Mouse (Mus musculus) C2C12 (cell line): ENCODE results near the gene Slc16a10. TPM values are rescaled to one million over a fixed set of nuclear protein-coding genes. Genes with fewer than 3 reads are reported as not detected.

Experiments
- H3K27me3 ChIP-seq: one replicate; pipeline ENCODE4 v1.6.1; 2011; ENCODE audit not compliant: control insufficient read depth, insufficient read depth, insufficient read length
- H3K36me3 ChIP-seq: one replicate; pipeline ENCODE4 v1.6.1; 2011; ENCODE audit not compliant: control insufficient read depth, insufficient read depth
- H3K4me3 ChIP-seq: one replicate; pipeline ENCODE4 v1.5.1; 2011; ENCODE audit warnings: mild to moderate bottlenecking, control low read depth; ENCODE audit not compliant: poor library complexity, insufficient read depth, severe bottlenecking
- H3K79me2 ChIP-seq: one replicate; pipeline ENCODE4 v1.6.1; 2011; ENCODE audit not compliant: control insufficient read depth, insufficient read depth
- H3K79me3 ChIP-seq: one replicate; pipeline ENCODE4 v1.6.1; 2011; ENCODE audit warnings: low read depth, control low read depth
- H3ac ChIP-seq: one replicate; pipeline ENCODE3; 2011; ENCODE audit warnings: low read depth; ENCODE audit not compliant: control insufficient read depth, insufficient read length
- CEBPB ChIP-seq: IDR thresholded peaks from one replicate; pipeline ENCODE4 v1.6.1; 2011; ENCODE audit warnings: low read depth, mild to moderate bottlenecking, control low read depth, moderate library complexity
- CTCF ChIP-seq: IDR thresholded peaks from one replicate; pipeline ENCODE4 v1.5.1; 2011; ENCODE audit not compliant: control insufficient read depth, insufficient read depth, insufficient read length
- FOSL1 ChIP-seq: IDR thresholded peaks from one replicate; pipeline ENCODE4 v1.8.0; 2011; ENCODE audit warnings: mild to moderate bottlenecking, low read length; ENCODE audit not compliant: poor library complexity, insufficient read depth, severe bottlenecking
- MAX ChIP-seq: IDR thresholded peaks from one replicate; pipeline ENCODE4 v1.6.1; 2011; ENCODE audit warnings: mild to moderate bottlenecking, control low read depth
- MYOD1 ChIP-seq: IDR thresholded peaks from one replicate; pipeline ENCODE4 v1.6.1; 2011; ENCODE audit warnings: low read depth; ENCODE audit not compliant: control insufficient read depth, insufficient read length
- MYOG ChIP-seq: IDR thresholded peaks from one replicate; pipeline ENCODE4 v1.6.1; 2011; ENCODE audit not compliant: control insufficient read depth, insufficient read length; ENCODE audit errors: extremely low read depth
- USF1 ChIP-seq: IDR thresholded peaks from one replicate; pipeline ENCODE4 v1.6.1; 2011; ENCODE audit warnings: low read depth, mild to moderate bottlenecking, control low read depth, moderate library complexity
- polyA plus RNA-seq: library from polyadenylated mRNA; unstranded; fragments of >200 nt; fragmentation: generic; extraction: Trizol; gene quantifications from one replicate; pipeline ENCODE4 v1.2.1, GENCODE M21; 2012; ENCODE audit warnings: missing spikeins

The Slc16a10 gene
- polyA plus RNA-seq, 1 experiment: 1.5 TPM

DNA sequence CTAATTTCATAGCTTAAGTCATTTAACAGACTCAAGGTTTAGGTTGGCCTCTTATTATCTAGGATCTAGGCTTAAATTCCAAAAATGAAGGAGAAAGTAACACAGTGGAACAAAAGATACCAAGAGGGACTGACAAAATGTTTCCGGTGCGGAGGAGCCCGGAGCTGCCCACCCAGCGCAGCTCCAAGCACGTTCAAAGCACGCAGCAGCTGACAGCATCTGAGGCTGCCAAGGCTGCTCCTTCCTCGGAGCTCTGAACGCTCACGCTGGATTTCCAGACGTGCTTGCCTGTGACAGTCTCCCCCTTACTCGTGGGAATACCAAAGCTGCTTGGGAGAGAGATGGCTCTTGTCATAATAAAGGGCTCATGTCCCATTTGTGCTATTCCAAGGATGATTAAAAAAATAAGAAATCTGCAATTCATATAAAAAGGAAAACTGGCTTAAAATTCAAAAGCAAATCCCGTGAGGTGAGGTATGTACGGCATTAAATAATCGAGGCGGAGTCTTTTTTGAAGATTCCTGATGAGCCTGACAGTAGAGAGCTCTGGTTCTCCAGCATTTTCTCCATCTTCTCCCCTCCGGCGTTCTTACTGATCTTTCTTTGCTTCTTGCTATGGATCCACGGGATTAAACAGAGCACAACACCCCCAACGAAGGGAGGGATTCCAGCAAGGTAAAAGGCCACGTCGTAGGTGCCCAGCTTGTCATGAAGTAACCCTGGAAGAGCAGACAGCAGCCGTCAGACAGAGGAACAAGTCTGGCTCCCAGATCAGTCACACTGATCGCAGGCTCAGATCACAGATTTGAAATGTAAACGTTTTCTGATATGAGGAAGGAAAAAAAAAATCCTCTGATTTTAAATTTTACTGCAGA lies 105.1 kb downstream of the Slc16a10 start:
- Histone ChIP-seq H3K4me3 (no peak overlapping the region), H3K27me3 (no peaks in the 10 kb centered on the region), H3K79me2 (no peaks in the 10 kb centered on the region), H3K36me3 (no peaks in the 10 kb centered on the region), H3ac (no peak overlapping the region), H3K79me3 (no peaks in the 10 kb centered on the region)
- no peak for TF ChIP-seq USF1

GRCm38 (mm10) chr10:40034956-40035355 lies 107.1 kb downstream of the Slc16a10 start:
- H3K36me3 ChIP-seq: no peaks in the 10 kb centered on the region
- no peaks in the 10 kb centered on the region for H3K79me3 ChIP-seq
- no peak overlapping the region for H3ac ChIP-seq
- H3K4me3 ChIP-seq: no peak overlapping the region
- TF ChIP-seq CTCF (no peak), USF1 (no peak), FOSL1 (no peak)
- no peaks in the 10 kb centered on the region for H3K27me3 ChIP-seq
- H3K79me2 ChIP-seq: no peaks in the 10 kb centered on the region

DNA sequence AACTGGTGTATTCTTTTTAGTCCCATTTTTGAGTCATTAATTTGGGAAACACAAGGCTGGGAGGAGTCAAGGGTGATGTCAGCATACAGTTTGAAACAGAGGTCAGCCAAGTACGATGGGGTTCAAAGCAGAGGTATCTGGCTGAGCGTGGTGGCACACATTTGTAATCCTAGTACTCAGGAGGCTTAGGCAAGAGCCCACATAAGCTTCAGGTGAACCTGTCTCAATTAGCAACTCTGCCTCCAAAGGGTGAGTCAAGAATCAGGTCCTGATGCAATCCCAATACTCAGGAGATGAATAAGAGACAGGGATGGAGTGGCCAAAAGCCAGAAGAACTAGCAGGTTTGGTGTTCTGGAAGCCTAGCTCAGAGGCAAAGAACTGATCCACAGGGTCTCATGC lies 109.2 kb downstream of the Slc16a10 start:
- Histone ChIP-seq H3K4me3 (no peak overlapping the region), H3K27me3 (no peaks in the 10 kb centered on the region), H3K79me3 (no peaks in the 10 kb centered on the region), H3K36me3 (no peaks in the 10 kb centered on the region), H3ac (no peak overlapping the region), H3K79me2 (no peaks in the 10 kb centered on the region)
- TF ChIP-seq MAX (no peak), MYOD1 (no peak), FOSL1 (no peak), CEBPB (no peak), CTCF (no peak), USF1 (no peak)

GRCm38 (mm10) chr10:40030716-40031115 lies 111.3 kb downstream of the Slc16a10 start:
- TF ChIP-seq USF1: no peak
- no peak for TF ChIP-seq MAX
- no peak for TF ChIP-seq MYOG
- TF ChIP-seq CTCF: no peak
- TF ChIP-seq MYOD1: no peak
- no peak for TF ChIP-seq FOSL1
- TF ChIP-seq CEBPB: no peak
- H3K79me2 ChIP-seq: no peaks in the 10 kb centered on the region
- H3K27me3 ChIP-seq: no peaks in the 10 kb centered on the region
- H3K79me3 ChIP-seq: no peaks in the 10 kb centered on the region
- H3ac ChIP-seq: no peak overlapping the region
- no peaks in the 10 kb centered on the region for H3K36me3 ChIP-seq
- H3K4me3 ChIP-seq: no peak overlapping the region

DNA sequence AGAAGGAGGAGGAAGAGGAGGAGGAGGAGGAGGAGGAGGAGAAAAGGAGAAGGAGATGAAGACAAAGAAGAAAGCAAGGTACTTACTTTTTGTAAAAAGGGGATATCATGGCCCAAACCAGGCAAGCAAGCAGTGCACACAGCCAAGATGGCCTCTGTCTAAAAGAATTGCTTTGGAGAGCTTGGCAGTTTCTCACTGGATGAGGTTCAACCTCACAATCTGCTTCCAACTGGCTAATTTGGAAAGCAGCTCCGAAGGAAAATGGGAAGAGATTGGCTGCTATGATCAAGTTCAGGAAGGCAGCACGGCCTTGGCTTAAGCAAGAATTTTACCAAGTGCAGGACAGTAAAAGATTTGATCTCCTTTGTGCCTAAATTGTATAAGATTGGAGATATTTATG lies 112.4 kb downstream of the Slc16a10 start:
- no peaks in the 10 kb centered on the region for H3K79me2 ChIP-seq
- no peaks in the 10 kb centered on the region for H3K79me3 ChIP-seq
- TF ChIP-seq CTCF (no peak), USF1 (no peak), MYOG (no peak), MYOD1 (no peak), CEBPB (no peak), FOSL1 (no peak), MAX (no peak)
- H3K4me3 ChIP-seq: no peak overlapping the region
- H3K27me3 ChIP-seq: no peaks in the 10 kb centered on the region
- H3K36me3 ChIP-seq: no peaks in the 10 kb centered on the region
- H3ac ChIP-seq: no peak overlapping the region

DNA sequence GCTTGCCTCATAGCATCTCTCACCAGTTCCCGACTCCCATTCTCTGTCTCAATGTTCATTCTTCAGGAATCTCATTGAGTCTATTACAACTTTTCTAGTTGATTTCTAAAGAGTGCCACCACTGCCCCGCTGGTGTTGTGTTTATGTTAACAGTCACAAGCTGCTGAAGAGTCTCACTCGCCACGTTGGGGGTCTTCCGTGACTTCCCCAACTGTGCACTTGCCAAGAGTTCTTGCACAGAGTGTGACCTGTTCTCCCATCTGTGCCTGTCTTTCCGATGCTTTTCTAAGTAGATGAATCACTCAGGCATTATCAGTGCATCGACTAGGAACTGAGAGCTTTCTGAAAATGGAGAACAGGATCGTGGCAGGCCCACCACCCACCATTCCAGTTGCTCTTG lies 114.0 kb downstream of the Slc16a10 start:
- TF ChIP-seq MAX (no peak), USF1 (no peak), MYOD1 (no peak), FOSL1 (no peak), CTCF (no peak), CEBPB (no peak), MYOG (no peak)
- no peaks in the 10 kb centered on the region for H3K27me3 ChIP-seq

More for the DNA sequence above, 114.0 kb downstream of the Slc16a10 start:
- no peaks in the 10 kb centered on the region for H3K79me3 ChIP-seq
- no peaks in the 10 kb centered on the region for H3K36me3 ChIP-seq
- H3ac ChIP-seq: no peak overlapping the region
- H3K79me2 ChIP-seq: no peaks in the 10 kb centered on the region
- H3K4me3 ChIP-seq: no peak overlapping the region
